Mouse (Mus musculus) kidney, postnatal 0 days (tissue): ENCODE measurements around the gene Hist1h1t. TPM values are rescaled to one million over a fixed set of nuclear protein-coding genes. Genes with fewer than 3 reads are reported as not detected.
"Not testable (repeated sequence)": the region's sequence is repeated elsewhere in the genome, so short reads cannot be mapped to it uniquely, and the experiment has no call there.

Source experiments
- ATAC-seq: fragments of 200-750 bp; cut with Nextera tagmentation; replicated peaks from 2 replicates; pipeline ENCODE4 v1.8.0; 2017; ENCODE audit warnings: low read depth, moderate number of reproducible peaks, moderate TSS enrichment, moderate library complexity; ENCODE audit not compliant: low FRiP score
- DNase-seq: peaks from one replicate; pipeline ENCODE4 v3.0.0-alpha.2; 2016; ENCODE audit warnings: low spot score
- H3K27ac ChIP-seq: fragments of 300-500 bp; sonication (generic); 2 replicates; pipeline ENCODE4 v1.5.1; 2014; ENCODE audit warnings: mild to moderate bottlenecking
- H3K27me3 ChIP-seq: fragments of 300-500 bp; sonication (generic); 2 replicates; pipeline ENCODE4 v1.6.1; 2014; ENCODE audit warnings: low read length, mixed read lengths; ENCODE audit not compliant: insufficient read depth
- H3K36me3 ChIP-seq: fragments of 300-500 bp; sonication (generic); 2 replicates; pipeline ENCODE4 v1.6.1; 2014; ENCODE audit warnings: low read length, mixed read lengths; ENCODE audit not compliant: insufficient read depth
- H3K4me1 ChIP-seq: fragments of 300-500 bp; sonication (generic); replicated peaks from 2 replicates; pipeline ENCODE4 v1.6.1; 2014; ENCODE audit warnings: antibody characterized with exemption, low read length, mixed read lengths; ENCODE audit not compliant: insufficient read depth
- H3K4me2 ChIP-seq: fragments of 300-500 bp; sonication (generic); 2 replicates; pipeline ENCODE4 v1.6.1; 2014; ENCODE audit warnings: mild to moderate bottlenecking, low read length, moderate library complexity, mixed read lengths
- H3K4me3 ChIP-seq: fragments of 300-500 bp; sonication (generic); replicated peaks from 2 replicates; pipeline ENCODE4 v1.5.1; 2014; ENCODE audit warnings: low read depth, low read length
- H3K9ac ChIP-seq: fragments of 300-500 bp; sonication (generic); 2 replicates; pipeline ENCODE4 v1.6.1; 2014; ENCODE audit warnings: low read depth, low read length
- H3K9me3 ChIP-seq: fragments of 300-500 bp; sonication (generic); replicated peaks from 2 replicates; pipeline ENCODE4 v1.6.1; 2016; ENCODE audit warnings: low read length, inconsistent platforms, mixed read lengths
- CTCF ChIP-seq: IDR thresholded peaks from 2 replicates; pipeline ENCODE4 v1.5.1; 2016; ENCODE audit warnings: antibody characterized with exemption, low read depth, mild to moderate bottlenecking, moderate library complexity
- WGBS: fragments of 180-500 bp; shearing (Covaris S2); extraction: QIAGEN DNeasy Blood & Tissue Kit; methylation state at CpG from one replicate; pipeline ENCODE4 v1.1.7; 2014; 5-methylcytosine and 5-hydroxymethylcytosine counted together
- polyA plus RNA-seq: library from polyadenylated mRNA; unstranded; fragments of >200 nt; fragmentation: Nextera tagmentation; extraction: Ambion mirVana; gene quantifications from 2 replicates; pipeline ENCODE4 v1.2.1, GENCODE M21; 2015

Hist1h1t gene
- polyA plus RNA-seq, 1 experiment from 2014 or later = not detected

DNA sequence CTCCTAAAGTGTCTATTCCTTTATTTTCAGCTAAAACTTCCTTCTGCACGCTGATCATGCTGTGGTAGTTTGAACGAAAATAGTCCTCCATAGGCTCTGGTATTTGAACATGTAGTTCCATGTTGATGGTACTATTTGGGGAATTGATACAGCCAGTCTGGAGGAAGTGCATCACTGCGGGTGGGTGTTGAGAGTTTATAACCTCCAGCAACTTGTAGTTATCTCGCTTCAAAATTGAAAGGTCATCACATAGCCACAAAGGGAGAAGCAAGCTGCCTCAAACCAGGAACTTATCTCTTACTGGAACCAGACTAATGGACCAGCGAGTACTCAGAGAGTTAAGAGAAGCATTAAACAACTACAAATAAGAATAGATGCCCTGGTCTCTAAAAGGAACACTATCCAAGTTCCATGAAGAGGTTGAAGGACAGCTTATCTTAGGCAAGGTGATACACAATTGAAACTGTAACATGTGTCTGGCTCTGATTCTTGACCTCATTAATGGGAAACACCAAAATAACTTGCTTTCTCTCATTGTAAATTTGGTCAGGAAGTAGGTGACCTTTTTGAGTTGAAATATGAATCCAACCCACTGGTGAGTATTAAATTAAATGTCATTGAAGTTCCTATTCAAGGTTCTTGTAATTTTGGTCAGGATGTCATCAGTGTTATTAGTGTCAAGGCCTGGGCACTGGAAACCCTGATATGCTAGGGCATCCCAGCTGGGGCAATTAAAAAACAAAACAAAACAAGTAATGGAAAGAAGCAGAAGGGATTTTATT, 20.8 kb downstream of the Hist1h1t start:
- DNase-seq (no peak), ATAC-seq (no peak)
- Histone ChIP-seq H3K9me3 (no peaks in the 10 kb centered on the region), H3K27ac (no peak overlapping the region), H3K36me3 (no peaks in the 10 kb centered on the region), H3K9ac (no peak overlapping the region), H3K27me3 (no peaks in the 10 kb centered on the region), H3K4me1 (no peaks in the 10 kb centered on the region), H3K4me3 (no peak overlapping the region), H3K4me2 (no peak overlapping the region)
- TF ChIP-seq CTCF = no peak
- WGBS = 89% methylated on average over 5 of the region's 5 CpGs

DNA sequence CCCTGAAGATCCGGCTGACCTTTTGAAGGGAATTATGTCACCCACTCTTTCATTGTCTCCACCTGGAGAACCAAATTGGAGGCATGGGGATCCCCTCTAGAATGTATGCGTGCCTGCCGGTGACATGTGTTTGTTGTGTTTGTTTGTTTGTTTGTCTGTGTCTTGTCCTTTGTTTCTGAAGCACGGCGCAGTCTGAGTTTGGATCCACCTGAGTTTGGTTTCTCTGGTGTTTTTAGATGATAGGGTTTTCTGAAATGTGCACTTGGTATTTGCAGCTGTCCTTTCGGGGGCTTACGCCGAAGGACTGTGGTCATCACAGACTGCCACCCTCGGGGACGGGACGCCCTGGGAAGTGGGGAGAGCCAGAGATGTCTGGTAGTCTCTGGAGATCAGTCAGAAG, 21.6 kb downstream of the Hist1h1t start:
- Histone ChIP-seq H3K4me3 (no peak overlapping the region), H3K4me2 (no peak overlapping the region), H3K9me3 (no peaks in the 10 kb centered on the region), H3K9ac (no peak overlapping the region), H3K4me1 (no peaks in the 10 kb centered on the region), H3K27me3 (no peaks in the 10 kb centered on the region), H3K36me3 (no peaks in the 10 kb centered on the region), H3K27ac (no peak overlapping the region)
- DNase-seq = no peak
- 59% methylated on average over 11 of the region's 11 CpGs for WGBS
- ATAC-seq = no peak
- no peak for TF ChIP-seq CTCF

DNA sequence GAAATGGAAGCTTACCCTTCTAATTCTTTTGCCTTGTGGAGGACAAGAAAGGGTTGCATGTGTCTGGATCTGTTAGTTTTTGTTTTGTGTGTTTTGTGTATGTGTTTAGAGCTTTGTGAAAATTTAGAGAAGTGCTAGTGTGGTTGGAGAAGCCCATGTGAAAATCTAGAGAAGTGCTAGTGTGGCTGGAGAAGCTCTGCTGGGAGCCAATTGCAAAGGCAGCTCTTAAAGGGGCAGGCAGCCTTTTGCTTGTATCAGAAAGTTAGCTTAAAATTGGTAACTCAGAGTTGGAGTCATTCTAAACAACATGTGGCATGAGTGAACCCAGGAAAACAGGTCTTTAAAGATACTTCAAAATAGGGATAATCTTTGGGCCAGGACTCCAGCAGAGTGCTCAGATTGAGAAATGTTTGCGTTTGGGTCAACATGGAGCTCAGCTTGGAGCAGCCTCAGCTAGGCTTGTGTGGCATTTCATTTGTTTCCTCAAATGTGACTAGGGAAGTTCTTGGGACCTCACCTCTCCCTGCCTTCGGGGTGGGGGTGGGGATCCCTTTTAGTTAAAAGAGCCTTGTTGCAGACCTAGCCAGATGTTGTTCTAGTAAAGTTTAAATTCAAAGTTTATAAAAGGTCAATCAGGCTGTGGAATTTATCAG, 22.1 kb downstream of the Hist1h1t start:
- not testable (repeated sequence) for H3K27ac ChIP-seq, H3K4me2 ChIP-seq, H3K9me3 ChIP-seq, H3K4me3 ChIP-seq, DNase-seq, H3K36me3 ChIP-seq, H3K27me3 ChIP-seq, ATAC-seq, H3K9ac ChIP-seq, H3K4me1 ChIP-seq
- WGBS = 28% methylated on average over 2 of the region's 2 CpGs

DNA sequence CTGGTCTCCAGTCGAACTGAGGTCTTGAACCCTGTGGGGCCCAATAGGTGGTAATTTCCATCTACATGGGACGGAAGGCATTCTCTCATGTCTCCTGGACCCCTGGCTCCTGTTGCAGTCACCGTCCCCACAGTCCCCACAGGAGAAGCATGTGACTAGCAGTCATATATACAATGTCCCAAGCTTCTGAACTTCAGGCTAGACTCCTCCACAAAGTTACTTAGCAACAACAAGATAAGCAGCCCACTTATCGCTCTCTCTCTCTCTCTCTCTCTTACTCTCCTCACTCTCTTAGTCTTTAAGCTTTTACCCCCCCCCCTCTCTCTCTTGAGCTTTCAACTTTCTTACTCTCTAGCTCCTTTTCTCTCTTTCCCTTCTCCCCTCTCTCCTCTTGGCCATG, 28.6 kb downstream of the Hist1h1t start:
- Histone ChIP-seq H3K4me3 (no peak overlapping the region), H3K27me3 (no peaks in the 10 kb centered on the region), H3K9ac (no peak overlapping the region), H3K36me3 (no peaks in the 10 kb centered on the region), H3K27ac (no peak overlapping the region), H3K4me2 (no peak overlapping the region), H3K9me3 (no peaks in the 10 kb centered on the region), H3K4me1 (no peaks in the 10 kb centered on the region)
- no peak for DNase-seq
- ATAC-seq = no peak
- 73% methylated on average over 4 of the region's 4 CpGs for WGBS
- TF ChIP-seq CTCF = no peak

DNA sequence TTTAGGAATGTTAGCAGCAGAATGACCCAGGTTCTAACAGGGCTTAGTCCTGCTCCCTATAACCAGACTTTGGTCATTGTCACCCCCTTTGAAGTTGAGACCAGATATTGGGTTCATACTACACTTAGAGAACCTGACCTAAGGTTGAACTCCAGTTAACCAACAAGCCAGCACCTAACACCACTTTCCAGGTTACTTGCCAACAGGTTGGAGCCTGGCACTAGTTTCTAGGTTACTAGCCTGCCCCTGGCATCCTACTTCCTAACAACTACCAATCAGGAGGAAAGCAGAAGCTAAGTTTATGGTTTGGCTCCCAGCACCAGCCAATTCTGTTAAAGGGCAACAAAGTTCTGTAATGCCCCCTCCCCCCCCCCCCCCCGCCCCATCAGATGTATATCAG, 29.6 kb downstream of the Hist1h1t start:
- DNase-seq = no peak
- Histone ChIP-seq H3K9ac (no peak overlapping the region), H3K4me2 (no peak overlapping the region), H3K9me3 (no peaks in the 10 kb centered on the region), H3K4me1 (no peaks in the 10 kb centered on the region), H3K27ac (no peak overlapping the region), H3K4me3 (no peak overlapping the region), H3K36me3 (no peaks in the 10 kb centered on the region), H3K27me3 (no peaks in the 10 kb centered on the region)
- WGBS = 60% methylated on average over 1 of the region's 1 CpGs
- no peak for TF ChIP-seq CTCF
- ATAC-seq = no peak

DNA sequence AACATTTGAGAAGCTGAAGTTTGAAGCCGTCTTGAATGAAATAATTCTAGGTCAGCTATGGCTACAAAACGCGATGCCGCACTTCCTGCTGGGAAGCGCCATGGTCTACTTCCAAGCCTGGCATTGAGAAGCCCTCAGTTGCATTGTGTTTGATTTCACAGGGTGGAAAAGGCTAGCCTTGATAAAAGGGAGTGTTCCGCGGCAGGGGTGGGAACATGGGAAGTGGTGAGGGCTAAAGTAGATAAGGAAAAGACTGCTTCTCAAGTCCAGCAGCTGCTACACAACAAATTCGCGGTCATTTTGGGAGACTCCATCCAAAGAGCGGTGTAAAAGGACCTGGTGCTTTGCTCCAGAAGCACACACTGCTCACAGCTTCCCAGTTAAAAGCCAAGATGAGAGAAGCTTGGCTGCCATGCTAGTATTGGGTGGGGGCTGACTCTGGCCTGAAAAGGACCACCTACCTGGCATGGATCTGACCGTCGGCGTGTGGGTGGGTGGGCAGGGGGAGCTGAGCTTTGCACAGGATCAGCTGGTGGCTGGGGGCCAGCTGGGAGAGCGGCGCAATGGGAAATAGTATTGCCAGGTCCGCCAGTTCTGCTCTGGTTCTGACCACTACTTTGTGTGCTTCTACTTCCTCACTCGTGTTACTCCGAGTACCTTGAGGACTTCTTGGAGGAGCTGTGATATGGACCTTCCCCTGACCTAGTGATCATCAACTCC, 33.0 kb downstream of the Hist1h1t start:
- Histone ChIP-seq H3K9ac (no peak overlapping the region), H3K4me2 (no peak overlapping the region), H3K9me3 (no peaks in the 10 kb centered on the region), H3K4me3 (no peak overlapping the region), H3K27me3 (no peaks in the 10 kb centered on the region), H3K4me1 (no peaks in the 10 kb centered on the region), H3K27ac (no peak overlapping the region), H3K36me3 (no peaks in the 10 kb centered on the region)
- no peak for TF ChIP-seq CTCF
- ATAC-seq (no peak), DNase-seq (no peak)
- 92% methylated on average over 18 of the region's 18 CpGs for WGBS
